Mouse (Mus musculus): ENCODE results near the gene Clasp1. TPM values are rescaled to one million over a fixed set of nuclear protein-coding genes. Genes with fewer than 3 reads are reported as not detected.
A peak's percentile ranks its signal among the peaks of the same experiment; 100 is the strongest.

Clasp1 gene
- total and polyA plus RNA-seq, 3 experiments, result 32.0 to 53.2 (median 42.2) TPM

DNA sequence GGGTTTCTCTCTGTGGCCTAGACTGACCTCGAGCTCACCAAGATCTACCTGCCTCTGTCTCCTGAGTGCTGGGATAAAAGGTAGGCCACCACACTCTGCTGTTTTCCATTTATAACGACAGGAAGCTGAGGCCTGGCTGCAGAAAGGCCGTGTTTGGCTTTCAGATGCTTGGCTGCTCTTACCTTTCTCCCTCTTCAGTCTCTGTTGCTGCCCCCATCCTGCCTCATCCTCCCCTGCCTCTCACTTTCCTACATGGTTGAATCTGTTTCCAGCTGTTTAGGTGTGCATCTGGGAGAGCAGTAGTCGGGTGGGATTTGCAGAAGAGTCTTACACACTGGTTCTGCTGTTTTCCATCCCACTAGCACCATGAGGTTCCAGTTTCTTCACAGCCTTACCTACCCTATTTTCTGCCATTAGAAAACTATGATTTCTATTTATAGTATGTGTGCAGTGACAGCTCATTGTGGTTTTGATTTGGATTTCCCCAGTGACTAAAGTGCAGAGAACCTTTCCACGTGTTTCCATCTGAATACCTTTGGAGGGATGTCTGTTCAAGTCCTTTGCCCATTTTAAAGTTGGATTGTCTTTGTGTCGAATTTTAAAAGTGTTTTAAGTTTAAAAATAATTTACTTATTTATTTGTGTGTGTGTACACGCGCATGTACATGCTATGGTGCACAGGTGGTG is 10.9 kb downstream of the Clasp1 start:
- TF ChIP-seq KAT2A (IDR thresholded peaks at IDR 0.05; ENCODE audit: insufficient replicate concordance, low read length) (0 out of 2 replicates have a peak, but pooled peaks have one; percentile 46), ZKSCAN1 (IDR thresholded peaks at IDR 0.05; ENCODE audit: borderline replicate concordance, low read depth, low read length) (no peak), USF2 (conservative IDR thresholded peaks at IDR 0.05; ENCODE audit: low read depth, low read length) (no peak), ZC3H11A (IDR thresholded peaks at IDR 0.05; ENCODE audit: low read depth, low read length) (no peak), ELF1 (IDR thresholded peaks at IDR 0.05; ENCODE audit: low read depth, low read length) (0 out of 2 replicates have a peak, but pooled peaks have one; percentile 21), MEF2A (IDR thresholded peaks at IDR 0.05; ENCODE audit: borderline replicate concordance, low read depth, low read length) (peak; percentile 98), POLR2A (IDR thresholded peaks at IDR 0.05; ENCODE audit: low read depth, low read length) (no peak; the same call in none of the 2 replicates), SIN3A (IDR thresholded peaks at IDR 0.05; ENCODE audit: low read length) (peak; percentile 91), JUND (conservative IDR thresholded peaks at IDR 0.05; ENCODE audit: low read depth, low read length) (peak; percentile 88), CTCF (conservative IDR thresholded peaks at IDR 0.05 in 1 of 2, IDR thresholded peaks at IDR 0.05 in 1 of 2; ENCODE audit: low read depth in 2 of 2, low read length in 2 of 2) (no peak), CHD2 (IDR thresholded peaks at IDR 0.05; ENCODE audit: low read length) (peak; percentile 82), EP300 (IDR thresholded peaks at IDR 0.05; ENCODE audit: low read length) (peak; percentile 98), ZMIZ1 (IDR thresholded peaks at IDR 0.05; ENCODE audit: low read depth, low read length) (peak; percentile 29; the same call in 1 of the 2 replicates), MAZ (IDR thresholded peaks at IDR 0.05; ENCODE audit: low read depth, low read length) (0 out of 2 replicates have a peak, but pooled peaks have one; percentile 51), NELFE (IDR thresholded peaks at IDR 0.05; ENCODE audit: low read depth, low read length) (peak; percentile 17; the same call in 1 of the 2 replicates), IRF4 (IDR thresholded peaks at IDR 0.05; ENCODE audit: low read depth, low read length) (peak; percentile 93), MYC (IDR thresholded peaks at IDR 0.05; ENCODE audit: low read depth, low read length) (peak; percentile 98), MAFK (IDR thresholded peaks at IDR 0.05; ENCODE audit: insufficient replicate concordance, low read length) (peak; percentile 83), HCFC1 (IDR thresholded peaks at IDR 0.05; ENCODE audit: low read depth, low read length) (peak; percentile 46; the same call in 1 of the 2 replicates), RCOR1 (conservative IDR thresholded peaks at IDR 0.05; ENCODE audit: low read depth, low read length) (peak; percentile 82), BHLHE40 (IDR thresholded peaks at IDR 0.05; ENCODE audit: low read depth, low read length) (peak; percentile 90), TCF12 (IDR thresholded peaks at IDR 0.05; ENCODE audit: low read depth, low read length) (peak; percentile 83), POLR2AphosphoS2 (IDR thresholded peaks at IDR 0.05; ENCODE audit: low read depth, low read length) (no peak), ZNF384 (IDR thresholded peaks at IDR 0.05; ENCODE audit: low read depth, low read length) (no peak), PAX5 (IDR thresholded peaks at IDR 0.05; ENCODE audit: low read length) (no peak), MXI1 (IDR thresholded peaks at IDR 0.05; ENCODE audit: low read depth, low read length) (peak; percentile 96), CHD1 (IDR thresholded peaks at IDR 0.05; ENCODE audit: low read depth, low read length) (peak; percentile 73), SMC3 (IDR thresholded peaks at IDR 0.05; ENCODE audit: low read depth, low read length) (no peak), RAD21 (IDR thresholded peaks at IDR 0.05; ENCODE audit: low read depth, low read length) (no peak), JUN (IDR thresholded peaks at IDR 0.05; ENCODE audit: insufficient read depth, low read depth, low read length) (peak; percentile 90), GABPA (IDR thresholded peaks at IDR 0.05; ENCODE audit: insufficient replicate concordance, low read depth, low read length) (no peak), TBP (conservative IDR thresholded peaks at IDR 0.05; ENCODE audit: low read depth, low read length) (0 out of 2 replicates have a peak, but pooled peaks have one; percentile 29), USF1 (IDR thresholded peaks at IDR 0.05; ENCODE audit: low read depth, low read length) (no peak), MAX (IDR thresholded peaks at IDR 0.05; ENCODE audit: low read length) (peak; percentile 97), E2F4 (IDR thresholded peaks at IDR 0.05; ENCODE audit: insufficient replicate concordance, low read depth, low read length) (0 out of 2 replicates have a peak, but pooled peaks have one; percentile 52), UBTF (IDR thresholded peaks at IDR 0.05; ENCODE audit: low read depth, low read length) (no peak), ETS1 (conservative IDR thresholded peaks at IDR 0.05; ENCODE audit: low read depth, low read length) (peak; percentile 89), NRF1 (IDR thresholded peaks at IDR 0.05; ENCODE audit: low read depth, low read length) (no peak)
- DNase-seq (ENCODE audit: extremely low read depth), result peak; percentile 76
- in situ Hi-C loops (cut with MboI; ENCODE audit: low pct_ligation_motif_present, low pct_unique_long_range_greater_than_20kb, low sequenced_read_pairs), result no loop called here

More for the DNA sequence above, 10.9 kb downstream of the Clasp1 start:
- Histone ChIP-seq H3K79me2 (replicated peaks; ENCODE audit: control insufficient read depth, extremely low read depth, insufficient read depth, poor library complexity, severe bottlenecking) (peaks cover 78% of the 10 kb centered on the region), H3K27me3 (replicated peaks) (no peaks in the 10 kb centered on the region), H3K4me3 (replicated peaks in 1 of 3; ENCODE audit: low read depth in 2 of 3, low read length in 2 of 3, poor library complexity in 1 of 3) (peak overlapping the region; percentile 53 to 64 (median 53)), H3K4me2 (ENCODE audit: insufficient read depth, low read depth, poor library complexity, severe bottlenecking) (peak overlapping the region; percentile 90), H3K9me3 (replicated peaks; ENCODE audit: low read length) (no peaks in the 10 kb centered on the region), H3K9ac (ENCODE audit: insufficient read depth, low read depth) (peak overlapping the region; percentile 68), H3K36me3 (replicated peaks in 1 of 2; ENCODE audit: control insufficient read depth in 1 of 2, insufficient read depth in 1 of 2, low read length in 1 of 2) (peaks cover 3 to 44% of the 10 kb centered on the region in 2 experiments), H3K27ac (ENCODE audit: insufficient read depth, low read depth) (peak overlapping the region; percentile 98), H3K4me1 (ENCODE audit: control insufficient read depth in 1 of 2, insufficient read depth in 2 of 2) (peaks cover 15 to 61% of the 10 kb centered on the region in 2 experiments)
- dilution Hi-C loops (cut with MboI; ENCODE audit: extremely low pct_ligation_motif_present, extremely low pct_unique_long_range_greater_than_20kb, low sequenced_read_pairs), result no loop called here
